Mouse (Mus musculus) liver, embryonic 14.5 days (tissue): ENCODE measurements around the gene Gm4307. TPM values are rescaled to one million over a fixed set of nuclear protein-coding genes. Genes with fewer than 3 reads are reported as not detected.

Experiments
- polyA plus RNA-seq, 2 experiments: library from polyadenylated mRNA; depleted of rRNA in 1 of 2; stranded (reverse) in 1 of 2; unstranded in 1 of 2; fragments of >200 nt; fragmentation: Nextera tagmentation in 1 of 2; extraction: Ambion mirVana in 1 of 2; gene quantifications; 2 replicates each; pipeline versions ENCODE4 v1.2.1 to v1.2.3; 2012 to 2014

The Gm4307 gene
- polyA plus RNA-seq, 2 experiments: not detected

Other genes starting within 250 kb of the Gm4307 start
- gene Gm4301, start 25.7 kb upstream of the Gm4307 start, polyA plus RNA-seq (2012; rRNA removed): not detected in 2 replicates
- not detected in 2 replicates for gene Gm4301, start 25.7 kb upstream of the Gm4307 start, polyA plus RNA-seq (2014; fragmentation: Nextera tagmentation; extraction: Ambion mirVana)
- not detected in 2 replicates for gene Gm4302, start 20.5 kb upstream of the Gm4307 start, polyA plus RNA-seq (2012; rRNA removed)
- gene Gm4302, start 20.5 kb upstream of the Gm4307 start, polyA plus RNA-seq (2014; fragmentation: Nextera tagmentation; extraction: Ambion mirVana): not detected in 2 replicates
- gene Gm4303, start 15.4 kb upstream of the Gm4307 start, polyA plus RNA-seq (2012; rRNA removed): not detected in 2 replicates
- not detected in 2 replicates for gene Gm4303, start 15.4 kb upstream of the Gm4307 start, polyA plus RNA-seq (2014; fragmentation: Nextera tagmentation; extraction: Ambion mirVana)
- not detected in 2 replicates for gene Gm4305, start 10.2 kb upstream of the Gm4307 start, polyA plus RNA-seq (2012; rRNA removed)
- not detected in 2 replicates for gene Gm4305, start 10.2 kb upstream of the Gm4307 start, polyA plus RNA-seq (2014; fragmentation: Nextera tagmentation; extraction: Ambion mirVana)
- not detected in 2 replicates for gene Gm4312, start 21.2 kb downstream of the Gm4307 start, polyA plus RNA-seq (2012; rRNA removed)
- gene Gm4312, start 21.2 kb downstream of the Gm4307 start, polyA plus RNA-seq (2014; fragmentation: Nextera tagmentation; extraction: Ambion mirVana): not detected in 2 replicates
- 3.0 and 3.4 TPM in 2 replicates for gene Tmtc3, start 126.0 kb downstream of the Gm4307 start, polyA plus RNA-seq (2012; rRNA removed)
- 5.7 and 6.8 TPM in 2 replicates for gene Tmtc3, start 126.0 kb downstream of the Gm4307 start, polyA plus RNA-seq (2014; fragmentation: Nextera tagmentation; extraction: Ambion mirVana)
- gene Cep290, start 126.2 kb downstream of the Gm4307 start, polyA plus RNA-seq (2012; rRNA removed): 1.4 and 3.2 TPM in 2 replicates
- 2.9 and 3.6 TPM in 2 replicates for gene Cep290, start 126.2 kb downstream of the Gm4307 start, polyA plus RNA-seq (2014; fragmentation: Nextera tagmentation; extraction: Ambion mirVana)
- gene 4930430F08Rik, start 229.1 kb downstream of the Gm4307 start, polyA plus RNA-seq (2012; rRNA removed): 9.8 and 11.9 TPM in 2 replicates
- gene 4930430F08Rik, start 229.1 kb downstream of the Gm4307 start, polyA plus RNA-seq (2014; fragmentation: Nextera tagmentation; extraction: Ambion mirVana): 16.2 and 18.2 TPM in 2 replicates
- gene 1700017N19Rik, start 229.1 kb downstream of the Gm4307 start, polyA plus RNA-seq (2012; rRNA removed): not detected in 2 replicates
- not detected in 2 replicates for gene 1700017N19Rik, start 229.1 kb downstream of the Gm4307 start, polyA plus RNA-seq (2014; fragmentation: Nextera tagmentation; extraction: Ambion mirVana)